Mouse (Mus musculus) left cerebral cortex, postnatal 25 days (tissue): Measurements from ENCODE around the gene Tmem132c. TPM values are rescaled to one million over a fixed set of nuclear protein-coding genes. Genes with fewer than 3 reads are reported as not detected.

Experiments
- DNase-seq, 2 experiments: peaks; one replicate each; pipeline ENCODE4 v3.0.0; 2022; ENCODE audit warnings: low spot score in 2 of 2, mixed read lengths in 1 of 2
- intact Hi-C: fragments of 180-260 bp; cut with DNase I; formaldehyde crosslinking; loops from one replicate; pipeline ENCODE4 v1.15.1; 2025
- total RNA-seq, 2 experiments: library from RNA; stranded (reverse); gene quantifications; 2 replicates each; pipeline ENCODE4 v1.2.3; 2021

Tmem132c gene
- total RNA-seq, 2 experiments from 2014 or later: 6.0 to 6.4 TPM

DNA sequence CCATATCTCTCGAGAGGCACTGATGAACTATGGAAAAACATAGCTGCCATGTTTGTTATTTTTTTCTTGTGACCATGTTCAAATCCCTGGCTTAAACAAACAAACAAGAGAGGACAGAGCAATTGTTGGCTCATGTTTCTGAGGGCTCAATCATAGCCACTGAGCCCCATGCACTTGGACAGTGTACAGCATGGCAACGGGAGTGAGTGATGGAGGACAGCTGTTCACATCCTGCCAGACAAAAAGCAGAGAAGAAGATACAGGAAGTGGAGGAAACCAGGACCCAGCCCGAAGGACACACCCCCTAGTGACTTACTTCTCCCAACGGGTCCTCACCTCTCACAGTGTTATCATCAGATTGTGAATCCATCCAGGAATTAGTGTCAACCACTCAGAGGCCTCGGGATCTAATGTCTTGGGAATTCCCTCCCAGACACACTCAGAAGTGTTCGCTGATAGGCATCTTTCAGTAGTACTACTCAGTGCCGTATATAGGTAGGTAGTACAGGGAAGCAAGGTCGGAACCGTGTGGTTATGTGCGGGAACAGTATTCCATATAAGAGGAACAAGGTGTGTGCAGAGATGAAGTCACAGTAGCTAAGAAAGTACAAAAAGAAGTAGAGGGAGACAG, 285.9 kb downstream of the Tmem132c start:
- intact Hi-C loops: no loop called here
- DNase-seq: no peak

DNA sequence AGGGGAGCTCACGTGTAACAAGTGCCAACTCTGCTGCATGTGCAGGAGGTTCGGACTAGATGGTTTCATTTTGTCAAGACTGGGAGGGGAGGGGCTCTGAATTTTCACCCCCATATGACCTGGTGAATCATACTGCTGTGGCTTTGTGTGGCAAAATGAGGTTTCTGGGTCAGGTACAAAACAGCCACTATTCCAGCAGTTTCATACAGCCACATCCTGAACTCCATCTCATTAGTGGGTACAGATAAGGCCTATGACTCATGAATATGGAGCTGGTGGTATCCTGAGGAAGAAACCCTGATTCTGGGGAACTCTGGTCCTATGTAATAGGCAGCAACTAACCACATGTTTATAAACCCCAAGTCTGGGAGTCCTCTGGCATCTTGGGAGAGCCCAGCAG, 295.9 kb downstream of the Tmem132c start:
- no peak for DNase-seq
- intact Hi-C loops: no loop called here

DNA sequence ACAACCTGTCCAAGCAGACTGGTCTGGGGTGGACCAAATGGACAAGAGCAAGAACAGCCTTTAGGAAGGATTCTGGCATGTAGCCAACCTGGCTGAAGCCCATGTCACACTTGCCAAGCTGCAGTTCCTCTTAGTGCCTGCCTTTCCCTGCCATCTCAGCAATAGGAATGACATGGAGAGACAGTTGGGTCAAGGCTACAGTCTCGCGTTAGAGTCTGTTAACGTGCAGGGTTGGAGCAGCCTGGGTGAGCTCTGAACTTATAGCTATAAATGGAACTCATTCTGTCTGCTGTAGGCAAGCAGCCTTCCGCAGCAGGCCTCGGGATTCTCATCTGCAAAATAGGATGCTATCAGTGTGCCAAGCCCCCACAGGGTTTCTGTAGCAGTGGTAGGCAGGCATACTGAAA, 305.0 kb downstream of the Tmem132c start:
- intact Hi-C loops: no loop called here
- no peak for DNase-seq

DNA sequence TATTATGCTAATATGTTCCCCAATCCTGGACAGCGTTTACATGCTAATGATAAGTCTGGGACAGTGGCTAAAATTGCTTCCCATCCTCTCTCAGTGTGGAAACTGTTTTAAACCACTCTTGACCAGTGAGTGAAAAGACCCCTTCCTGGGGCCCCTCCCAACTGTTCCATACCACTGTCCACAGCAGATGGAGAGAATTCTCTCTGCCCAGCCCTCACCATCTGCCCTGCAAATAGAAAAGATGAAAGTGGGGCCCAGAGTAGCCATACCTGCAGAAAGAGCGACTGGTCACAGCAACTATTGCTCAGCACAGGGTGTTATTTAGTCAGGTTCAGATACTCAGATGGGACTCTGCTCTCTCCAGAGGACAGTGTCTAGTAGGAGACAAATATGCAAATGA, 306.5 kb downstream of the Tmem132c start:
- intact Hi-C loops: no loop called here
- no peak for DNase-seq

DNA sequence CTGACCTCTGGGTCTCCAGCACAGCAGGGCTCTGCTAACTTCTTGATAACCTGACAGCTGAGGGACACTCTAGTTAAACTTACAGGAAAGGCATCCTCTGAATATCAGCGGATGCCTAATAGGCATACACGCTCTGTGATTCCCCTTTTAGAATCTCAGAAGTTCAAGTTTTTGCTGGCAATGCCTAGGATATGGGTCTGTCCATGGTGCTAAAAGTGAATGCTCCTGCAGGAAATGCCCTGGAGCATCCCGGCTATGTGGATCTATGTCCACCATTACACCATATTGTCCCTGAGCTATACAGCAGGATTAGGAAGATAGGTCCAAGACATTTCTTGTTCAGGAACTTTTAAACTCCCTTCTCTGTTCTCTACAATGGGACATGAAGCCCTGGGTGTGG, 319.5 kb downstream of the Tmem132c start:
- DNase-seq: no peak
- intact Hi-C loops: no loop called here

DNA sequence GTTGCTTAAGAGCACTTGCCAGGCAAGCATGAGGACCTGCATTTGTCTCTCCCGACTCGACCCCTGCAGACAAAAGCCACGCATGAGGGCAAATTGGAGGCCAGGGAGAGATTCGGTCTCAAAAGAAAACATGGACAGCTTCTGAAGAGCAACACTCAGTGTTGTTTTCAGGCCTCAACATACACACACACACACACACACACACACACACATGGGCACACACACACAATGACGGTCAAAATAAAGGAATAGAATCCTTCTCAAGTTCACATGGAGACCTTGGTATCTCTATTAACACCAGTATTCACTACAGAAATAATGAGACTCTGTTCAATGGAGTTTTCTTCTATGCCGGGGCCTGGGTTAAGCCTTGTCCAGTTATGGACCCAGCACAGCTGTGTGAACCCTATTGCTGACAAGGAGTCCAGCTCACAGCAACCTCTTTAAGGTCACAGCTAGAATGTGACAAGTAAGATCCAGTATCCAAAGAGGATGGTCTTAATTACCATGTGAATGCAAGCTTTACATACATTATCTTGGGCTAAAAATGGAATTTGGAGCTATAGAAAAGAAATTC, 325.6 kb downstream of the Tmem132c start:
- DNase-seq: no peak
- intact Hi-C loops: no loop called here

DNA sequence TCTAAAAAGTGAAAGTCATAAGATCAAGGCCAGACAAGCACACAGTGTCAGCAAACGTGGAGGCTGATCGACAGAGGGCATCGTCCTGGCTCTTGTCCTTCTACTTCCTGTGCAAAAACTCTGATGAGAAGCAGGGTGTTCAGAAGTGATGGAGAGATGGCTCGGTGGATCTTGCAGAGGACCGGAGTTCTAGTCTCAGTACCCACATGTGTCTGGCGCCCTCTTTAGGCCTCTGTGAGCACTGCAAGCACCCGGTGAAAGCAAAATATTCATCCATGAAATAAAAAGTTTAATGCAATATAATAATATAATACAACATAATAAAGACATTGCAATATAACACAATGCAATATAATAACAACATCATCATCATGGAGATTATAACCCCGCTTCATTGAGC, 335.8 kb downstream of the Tmem132c start:
- intact Hi-C loops: loop anchor here (2.0 kb wide), 1 partner anchor 343 kb away; no protein-coding TSS in a partner anchor
- peak in 1 of 2 experiments; percentile 16 for DNase-seq

DNA sequence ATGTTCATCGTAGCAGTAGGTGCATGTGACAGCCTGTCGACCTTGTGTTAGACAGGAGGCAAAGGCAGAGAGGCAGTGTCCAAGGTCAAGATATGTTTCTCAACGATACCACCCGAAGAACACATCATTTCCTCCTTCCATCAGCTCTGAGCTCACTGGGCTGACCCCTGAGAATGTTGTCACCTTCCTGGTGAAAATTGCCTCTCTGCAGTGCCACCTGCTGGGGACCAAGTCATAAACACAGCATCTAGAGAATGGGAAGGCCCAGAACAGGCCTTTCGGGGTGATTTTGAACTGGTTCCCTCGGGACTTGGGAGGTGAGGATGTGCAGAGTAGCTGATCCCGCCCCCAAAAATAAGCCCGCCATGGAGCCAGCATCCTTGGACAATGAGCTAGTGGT, 342.1 kb downstream of the Tmem132c start:
- intact Hi-C loops: no loop called here
- DNase-seq: no peak

DNA sequence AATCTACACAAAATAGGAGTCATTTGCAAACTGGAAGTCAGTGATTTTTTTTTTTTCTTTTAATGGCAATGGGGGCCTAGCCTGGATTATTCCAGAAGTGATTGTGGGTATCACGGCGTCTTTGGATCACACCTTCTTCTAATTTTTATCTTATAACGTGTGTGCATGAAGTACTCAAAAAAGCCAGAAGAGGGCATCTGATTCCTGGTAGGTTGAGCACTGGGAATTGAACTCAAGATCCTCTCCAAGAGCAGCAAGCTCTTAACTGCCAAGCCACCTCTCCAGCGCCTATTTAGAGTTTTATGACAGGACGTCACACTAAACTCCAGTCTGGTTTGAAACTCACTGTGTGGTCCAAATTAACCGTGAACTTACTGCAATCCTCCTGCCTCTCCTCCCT, 346.2 kb downstream of the Tmem132c start:
- intact Hi-C loops: no loop called here
- DNase-seq: no peak

DNA sequence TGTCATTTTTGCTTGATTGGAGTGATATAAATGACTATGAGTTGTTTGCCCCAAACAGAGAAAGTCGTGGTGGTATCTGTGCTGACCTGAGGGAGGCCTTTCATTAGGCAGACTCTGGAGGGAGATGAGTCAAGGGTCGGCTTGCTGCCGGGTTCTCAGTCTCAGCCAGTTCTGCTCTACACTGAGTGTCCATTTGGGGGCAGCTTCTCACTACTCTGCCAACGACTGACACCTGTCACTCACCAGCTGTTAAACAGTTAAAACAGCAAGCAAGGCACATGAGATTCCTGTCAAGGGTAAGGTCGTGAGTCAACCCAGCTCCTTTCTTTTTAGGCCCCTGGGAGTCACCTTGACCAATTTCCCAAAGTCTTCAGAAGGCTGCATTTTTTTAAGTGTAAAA, 350.8 kb downstream of the Tmem132c start:
- no peak for DNase-seq
- intact Hi-C loops: loop anchor here (2.0 to 5.0 kb wide), 2 partner anchors 56 to 850 kb away; no protein-coding TSS in a partner anchor

DNA sequence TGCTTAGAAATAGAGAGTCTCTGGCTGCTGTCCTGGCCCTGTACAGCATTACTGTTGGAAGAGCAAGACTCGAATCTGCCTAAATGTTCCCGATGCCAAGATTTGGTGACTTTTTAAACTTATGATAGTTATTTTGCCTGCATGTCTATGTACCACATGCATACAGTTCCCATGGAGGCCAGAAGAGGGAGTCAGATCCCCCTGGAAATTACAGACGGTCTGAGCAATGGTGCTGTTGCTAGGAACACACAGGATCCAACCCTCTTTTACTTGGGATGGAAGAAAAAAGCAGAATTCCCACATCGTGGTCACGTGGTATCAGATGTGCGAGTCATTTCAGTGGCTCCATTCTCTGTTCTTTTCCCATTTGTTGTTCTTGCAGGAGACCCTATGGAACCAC, 351.2 kb downstream of the Tmem132c start:
- intact Hi-C loops: loop anchor here (2.0 to 5.0 kb wide), 2 partner anchors 56 to 849 kb away; no protein-coding TSS in a partner anchor
- peak in 1 of 2 experiments; percentile 50 for DNase-seq

DNA sequence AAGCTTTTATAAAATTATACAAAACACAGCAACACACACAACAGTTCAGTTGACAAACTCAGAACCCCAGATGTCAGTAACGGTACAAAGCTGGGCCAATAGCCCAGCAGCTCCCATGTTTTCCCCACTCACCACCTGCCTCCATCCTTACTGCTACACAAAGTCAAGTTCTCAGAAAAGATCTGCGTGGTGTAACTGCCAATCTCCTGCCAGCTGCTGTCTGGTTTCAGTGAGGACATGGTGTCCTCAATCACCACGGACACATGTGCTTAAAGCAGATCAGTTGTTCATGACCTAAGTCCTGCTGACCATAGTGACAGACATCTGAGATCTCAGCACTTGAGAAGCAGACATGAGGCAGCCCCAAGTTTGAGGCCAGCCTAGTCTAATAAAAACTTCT, 354.1 kb downstream of the Tmem132c start:
- intact Hi-C loops: no loop called here

DNA sequence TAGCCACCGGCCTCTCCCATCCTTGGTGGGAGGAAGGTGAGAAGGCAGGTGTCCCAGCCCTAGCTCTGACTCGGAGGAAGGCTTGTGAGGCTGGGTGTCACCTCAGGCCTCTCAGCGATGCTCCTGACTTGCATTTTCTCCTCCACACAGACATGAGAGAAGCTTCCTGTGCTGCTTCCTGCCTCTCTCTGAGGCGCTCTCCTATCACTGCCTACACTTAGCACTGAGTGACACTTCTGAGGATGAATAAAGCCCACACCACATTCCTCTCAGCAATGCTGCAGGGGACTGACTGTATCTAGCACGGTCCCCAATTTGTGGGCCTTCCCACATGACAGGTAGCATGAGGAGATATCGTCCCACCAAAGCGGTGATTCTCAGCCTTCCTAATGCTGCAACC, 355.3 kb downstream of the Tmem132c start:
- no peak for DNase-seq
- intact Hi-C loops: no loop called here

More for the DNA sequence above, 354.1 kb downstream of the Tmem132c start:
- DNase-seq: peak in 1 of 2 experiments; percentile 43

DNA sequence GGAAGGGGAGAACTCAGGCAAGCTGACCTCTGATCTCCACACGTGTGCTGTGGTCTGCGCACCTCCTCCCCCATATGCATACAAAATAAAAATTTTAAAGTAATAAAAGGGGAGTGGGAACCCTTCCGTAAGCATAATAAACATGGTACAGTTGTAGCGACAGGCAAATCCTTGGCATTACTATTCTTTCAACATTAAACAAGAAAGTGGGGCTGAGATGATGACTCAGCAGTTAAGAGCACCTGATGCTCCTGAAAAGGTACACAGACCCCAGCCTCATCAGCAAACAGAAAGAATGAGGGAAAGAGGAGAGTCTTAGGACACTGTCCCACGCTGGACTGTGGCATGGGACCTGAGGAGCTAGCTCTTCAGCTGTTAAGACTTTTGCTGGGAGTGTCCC, 361.4 kb downstream of the Tmem132c start:
- no peak for DNase-seq
- intact Hi-C loops: no loop called here

DNA sequence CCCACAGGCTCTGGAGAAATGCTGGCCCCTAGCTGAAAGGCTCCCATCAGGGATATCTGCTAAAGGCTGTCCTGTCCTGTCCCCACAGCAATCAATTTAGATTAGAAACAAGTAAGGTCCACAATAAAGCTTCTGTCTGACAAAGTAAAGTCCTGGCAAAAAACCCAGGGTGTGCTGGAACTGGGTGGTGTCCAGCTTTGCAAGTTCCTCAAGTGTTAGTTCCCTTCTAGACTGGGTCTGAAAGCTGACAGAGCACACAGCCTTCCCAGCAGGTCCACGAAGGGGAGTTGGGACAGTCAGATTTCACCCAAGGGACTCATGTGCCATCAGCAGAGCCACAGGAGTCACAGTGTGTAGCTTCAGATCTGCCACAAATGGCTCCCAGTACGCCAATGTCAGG, 365.9 kb downstream of the Tmem132c start:
- no peak for DNase-seq
- intact Hi-C loops: no loop called here

DNA sequence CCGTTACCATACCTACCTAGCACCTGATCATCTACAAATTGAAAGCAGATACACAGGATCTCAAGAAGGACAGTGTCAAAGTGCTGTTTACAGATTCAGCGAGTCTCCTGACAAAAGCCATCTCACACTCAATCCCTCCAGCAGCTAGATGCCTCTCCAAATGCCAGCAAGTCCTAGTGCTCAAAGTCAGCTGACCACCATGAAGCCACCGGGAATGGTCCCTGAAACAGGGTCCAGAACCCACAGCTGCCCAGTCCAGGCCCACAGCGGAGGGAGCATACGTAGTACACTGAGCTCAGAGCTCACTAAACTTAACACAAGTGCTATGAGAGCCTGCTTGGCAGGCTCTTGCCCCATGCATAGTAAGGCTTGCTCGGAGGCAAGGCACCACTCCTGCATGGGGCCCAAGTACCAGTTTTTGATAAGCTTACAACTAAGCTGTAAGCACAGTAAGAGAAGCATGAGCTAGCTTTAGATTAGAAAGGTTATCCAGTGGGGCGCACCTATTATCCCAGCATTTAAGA, 367.6 kb downstream of the Tmem132c start:
- intact Hi-C loops: no loop called here
- DNase-seq: no peak

DNA sequence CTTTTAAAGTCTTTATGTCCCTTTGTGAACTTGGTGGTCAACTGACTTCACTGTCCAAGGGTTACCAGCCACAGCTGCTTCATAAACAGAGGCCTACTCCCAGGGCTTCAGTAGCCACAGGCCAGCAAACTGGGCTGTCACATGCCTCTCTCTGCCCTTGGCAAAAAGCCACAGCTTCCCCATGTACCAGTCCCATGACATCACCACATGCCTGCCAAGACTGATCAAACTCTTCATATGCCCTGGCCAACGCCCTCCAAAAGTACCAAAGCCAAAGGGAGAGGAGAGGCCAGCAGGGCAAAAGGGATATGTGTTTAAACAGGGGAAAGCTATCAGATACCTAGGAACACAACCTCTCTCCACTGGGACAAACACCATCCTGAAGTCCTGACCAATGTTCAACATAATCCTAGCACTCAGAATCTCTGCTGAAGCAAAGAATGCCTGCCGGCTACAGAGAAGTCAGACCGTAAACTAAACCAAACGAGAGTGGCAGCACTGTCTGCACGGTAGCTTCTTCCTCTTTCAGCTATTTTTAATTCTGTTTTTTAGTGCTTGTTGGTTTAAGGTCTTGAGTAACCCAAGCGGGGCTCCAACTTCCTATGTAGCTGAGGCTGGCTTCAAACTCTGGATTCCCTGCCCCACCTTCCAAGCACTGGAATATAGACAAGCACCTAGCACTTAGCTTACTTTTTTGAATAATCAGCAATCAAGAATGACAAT, 369.3 kb downstream of the Tmem132c start:
- intact Hi-C loops: no loop called here
- DNase-seq: peak; percentile 41 to 60

DNA sequence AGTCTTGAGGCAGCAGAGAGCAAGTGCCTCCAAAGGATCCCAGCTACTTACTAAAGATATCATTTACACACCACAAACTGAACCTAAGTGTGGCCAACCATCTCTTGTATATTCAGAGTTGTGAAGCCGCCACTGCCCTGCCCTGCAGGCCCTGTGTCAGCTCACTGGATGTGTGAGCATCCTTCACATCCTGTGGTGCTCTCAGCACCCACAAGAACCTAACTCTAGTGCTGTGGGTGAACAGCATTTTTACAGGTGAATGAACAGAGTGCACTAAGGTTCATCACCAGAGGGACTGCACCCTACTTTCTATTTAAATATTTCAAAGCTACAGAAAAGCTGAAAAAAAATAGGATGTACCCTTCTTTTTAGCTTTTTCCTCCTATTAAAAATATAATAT, 370.3 kb downstream of the Tmem132c start:
- DNase-seq: no peak
- intact Hi-C loops: no loop called here

DNA sequence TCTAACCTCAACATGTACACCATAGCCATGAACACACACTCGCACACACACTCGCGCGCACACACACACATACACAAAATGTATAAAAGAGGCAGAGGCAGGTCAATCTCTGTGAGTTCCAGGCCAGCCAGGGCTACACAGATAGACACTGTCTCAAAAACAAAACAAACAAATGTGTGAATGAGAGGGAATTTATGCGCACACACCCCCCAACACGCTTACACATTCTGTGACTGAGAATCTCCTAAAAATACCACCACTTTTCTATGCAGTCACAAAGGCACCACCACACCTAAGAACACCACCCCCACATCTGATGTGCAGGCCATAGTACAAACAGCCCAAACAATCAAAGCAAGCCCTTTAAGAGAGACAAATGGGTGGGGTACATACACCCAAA, 370.8 kb downstream of the Tmem132c start:
- intact Hi-C loops: no loop called here
- DNase-seq: no peak
